Mouse (Mus musculus): ENCODE results near the gene Dnah6.

DNA sequence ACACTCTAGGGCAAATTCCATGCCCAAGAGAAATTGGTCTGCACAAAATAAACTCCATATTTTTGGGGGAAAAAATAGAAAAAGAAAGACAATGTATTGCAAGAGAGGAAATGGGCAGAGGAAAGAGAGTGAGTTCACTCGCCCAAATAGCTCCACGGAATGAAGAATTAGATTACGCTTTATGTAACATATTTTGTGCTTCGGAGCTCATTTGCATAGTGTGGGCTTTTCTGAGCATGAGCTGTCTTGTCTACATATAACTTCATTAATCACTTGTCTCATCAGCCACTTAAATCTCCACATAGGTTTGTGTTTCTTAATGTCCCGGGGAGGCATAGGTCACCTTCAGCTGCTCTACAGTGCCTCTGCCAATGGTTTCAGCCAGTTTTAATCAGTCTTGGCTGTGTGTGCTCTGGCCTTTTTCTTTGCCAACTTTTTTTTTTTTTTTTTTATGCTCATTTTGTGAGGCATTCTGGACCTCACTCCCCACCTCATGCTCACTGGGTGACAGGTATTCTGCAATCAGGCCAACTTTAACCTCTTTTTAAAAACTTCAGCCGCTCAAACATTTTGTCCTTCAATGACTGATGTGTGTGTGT is 12.9 kb upstream of the Dnah6 start:
- TF ChIP-seq CTCF (IDR thresholded peaks at IDR 0.05; ENCODE audit: low read depth) (no peak), EP300 (IDR thresholded peaks at IDR 0.05; ENCODE audit: low read depth) (no peak)

Measured in heart, postnatal 0 days (tissue).